Mouse (Mus musculus) MN1 (cell line): ENCODE results near the gene Xab2.
"Not testable (repeated sequence)": the region's sequence is repeated elsewhere in the genome, so short reads cannot be mapped to it uniquely, and the experiment has no call there.

Experiments used
- DNase-seq: peaks from one replicate; pipeline ENCODE4 v3.0.0-alpha.2; 2016; ENCODE audit warnings: low spot score

The Xab2 gene

GRCm38 (mm10) chr8:3609046-3609815 lies 11.9 kb downstream of the Xab2 start:
- peak; percentile 93 for DNase-seq

GRCm38 (mm10) chr8:3607822-3608221 lies 13.3 kb downstream of the Xab2 start:
- DNase-seq, result no peak

GRCm38 (mm10) chr8:3606593-3606992 lies 14.5 kb downstream of the Xab2 start:
- peak; percentile 87 for DNase-seq

GRCm38 (mm10) chr8:3603439-3603838 lies 17.7 kb downstream of the Xab2 start:
- no peak for DNase-seq

- peak; percentile 81 for DNase-seq
Observed at GRCm38 (mm10) chr8:3600401-3600800, 20.7 kb downstream of the Xab2 start.

- DNase-seq, result no peak
Observed at GRCm38 (mm10) chr8:3599219-3599618, 21.9 kb downstream of the Xab2 start.

GRCm38 (mm10) chr8:3598054-3598453 lies 23.1 kb downstream of the Xab2 start:
- DNase-seq, result no peak

GRCm38 (mm10) chr8:3594466-3594865 lies 26.6 kb downstream of the Xab2 start:
- DNase-seq, result no peak

- DNase-seq, result peak; percentile 51
Observed at GRCm38 (mm10) chr8:3593470-3593869, 27.6 kb downstream of the Xab2 start.

- peak; percentile 51 for DNase-seq
Observed at GRCm38 (mm10) chr8:3588258-3588633, 32.9 kb downstream of the Xab2 start.

- DNase-seq, result peak; percentile 90
Observed at GRCm38 (mm10) chr8:3587391-3588257, 33.5 kb downstream of the Xab2 start.

- DNase-seq, result no peak
Observed at GRCm38 (mm10) chr8:3586993-3587390, 34.1 kb downstream of the Xab2 start, which contains the start of gene Camsap3. TSS of gene Camsap3 (plus strand) at chr8:3587293.

- DNase-seq, result no peak
Observed at GRCm38 (mm10) chr8:3586452-3586851, 34.7 kb downstream of the Xab2 start.

- DNase-seq, result not testable (repeated sequence)
Observed at GRCm38 (mm10) chr8:3581961-3582360, 39.2 kb downstream of the Xab2 start.

- no peak for DNase-seq
Observed at GRCm38 (mm10) chr8:3579390-3580364, 41.4 kb downstream of the Xab2 start.

GRCm38 (mm10) chr8:3576211-3576960 lies 44.7 kb downstream of the Xab2 start:
- no peak for DNase-seq

GRCm38 (mm10) chr8:3574546-3574945 lies 46.6 kb downstream of the Xab2 start:
- DNase-seq, result no peak

GRCm38 (mm10) chr8:3569784-3570183 lies 51.3 kb downstream of the Xab2 start:
- no peak for DNase-seq

- DNase-seq, result no peak
Observed at GRCm38 (mm10) chr8:3568378-3568777, 52.7 kb downstream of the Xab2 start.

- no peak for DNase-seq
Observed at GRCm38 (mm10) chr8:3567641-3568371, 53.3 kb downstream of the Xab2 start, which contains the start of gene C330021F23Rik. TSS of gene C330021F23Rik (plus strand) at chr8:3567990.
